Mouse (Mus musculus) forebrain, embryonic 15.5 days (tissue): ENCODE data around the gene Krt84. TPM values are rescaled to one million over a fixed set of nuclear protein-coding genes. Genes with fewer than 3 reads are reported as not detected.

Experiments used
- ATAC-seq: fragments of 200-750 bp; cut with Nextera tagmentation; replicated peaks from 2 replicates; pipeline ENCODE4 v1.8.0; 2017; ENCODE audit warnings: mild to moderate bottlenecking, moderate TSS enrichment, moderate library complexity
- H3K27ac ChIP-seq: fragments of 300-500 bp; sonication (generic); replicated peaks from 2 replicates; pipeline ENCODE4 v1.5.1; 2015; ENCODE audit warnings: mild to moderate bottlenecking, inconsistent platforms
- H3K27me3 ChIP-seq: fragments of 300-500 bp; sonication (generic); 2 replicates; pipeline ENCODE4 v1.6.1; 2015; ENCODE audit warnings: inconsistent platforms
- H3K36me3 ChIP-seq: fragments of 300-500 bp; sonication (generic); 2 replicates; pipeline ENCODE4 v1.6.1; 2015; ENCODE audit warnings: mild to moderate bottlenecking, inconsistent platforms
- H3K4me1 ChIP-seq: fragments of 300-500 bp; sonication (generic); 2 replicates; pipeline ENCODE4 v1.6.1; 2015; ENCODE audit warnings: inconsistent platforms
- H3K4me2 ChIP-seq: fragments of 300-500 bp; sonication (generic); replicated peaks from 2 replicates; pipeline ENCODE4 v1.6.1; 2015; ENCODE audit warnings: mild to moderate bottlenecking, inconsistent platforms
- H3K4me3 ChIP-seq: fragments of 300-500 bp; sonication (generic); 2 replicates; pipeline ENCODE4 v1.5.1; 2015; ENCODE audit warnings: mild to moderate bottlenecking, inconsistent platforms
- H3K9ac ChIP-seq: fragments of 300-500 bp; sonication (generic); replicated peaks from 2 replicates; pipeline ENCODE4 v1.6.1; 2015; ENCODE audit warnings: mild to moderate bottlenecking, inconsistent platforms
- H3K9me3 ChIP-seq: fragments of 300-500 bp; sonication (generic); 2 replicates; pipeline ENCODE4 v1.6.1; 2016; ENCODE audit warnings: inconsistent platforms
- WGBS: fragments of 180-500 bp; shearing (Covaris S2); methylation state at CpG from one replicate; pipeline ENCODE4 v1.1.7; 2015; ENCODE audit warnings: mixed read lengths; 5-methylcytosine and 5-hydroxymethylcytosine counted together
- polyA plus RNA-seq: library from polyadenylated mRNA; unstranded; fragments of >200 nt; fragmentation: Nextera tagmentation; extraction: Ambion mirVana; gene quantifications from 2 replicates; pipeline ENCODE4 v1.2.1, GENCODE M21; 2015

Krt84 gene
- polyA plus RNA-seq: not detected in 2 replicates

DNA sequence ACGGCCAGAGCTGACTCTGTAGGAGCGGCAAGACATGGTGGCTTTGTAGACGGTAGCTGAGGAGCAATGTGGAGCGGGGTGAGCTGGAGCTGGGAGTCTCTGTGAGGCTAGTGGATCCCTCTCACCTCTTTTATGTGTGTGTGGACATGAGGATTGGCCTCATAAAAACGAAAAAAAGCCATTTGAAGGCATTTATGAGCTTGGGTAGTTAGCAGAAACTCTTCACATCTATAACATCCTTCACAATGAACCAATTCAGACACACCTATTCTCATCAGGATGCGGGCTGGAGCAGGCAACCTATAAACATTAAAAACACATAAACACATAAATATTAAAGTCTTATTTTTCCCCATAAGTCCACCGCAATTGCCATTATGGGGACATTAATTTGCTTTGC lies at the start of gene Krt84:
Krt84 (minus strand) TSS at position 101 of the 400 bp plus-strand sequence.
- Histone ChIP-seq H3K27ac (no peak within 1 kb of the TSS), H3K36me3 (no peaks in the 10 kb centered on the region), H3K27me3 (no peaks in the 10 kb centered on the region), H3K4me3 (no peak within 1 kb of the TSS), H3K4me2 (no peak within 1 kb of the TSS), H3K9ac (no peak within 1 kb of the TSS), H3K9me3 (no peaks in the 10 kb centered on the region), H3K4me1 (no peaks in the 10 kb centered on the region)
- ATAC-seq: no peak
- 86% methylated on average over 7 of the region's 7 CpGs for WGBS

DNA sequence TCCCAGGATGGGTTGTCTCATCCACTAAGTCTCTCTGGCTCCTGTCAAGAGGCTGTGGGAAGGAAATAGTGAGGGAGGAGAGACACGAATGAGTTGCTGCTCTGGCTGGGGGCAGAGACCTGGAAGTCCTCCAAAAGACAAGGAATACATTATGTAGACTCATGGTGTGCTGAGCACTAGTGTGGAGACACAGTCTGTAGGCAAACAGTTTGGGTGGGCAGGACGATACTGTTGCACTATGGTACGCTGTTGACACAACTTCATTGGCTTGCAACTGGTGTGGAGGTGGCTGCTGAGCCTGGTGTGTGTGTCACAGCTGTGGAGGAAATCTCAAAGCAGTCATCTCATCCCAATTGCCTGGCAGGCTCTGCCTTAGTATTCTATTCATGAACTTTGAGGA lies 49.1 kb upstream of the Krt84 start:
- Histone ChIP-seq H3K9me3 (no peaks in the 10 kb centered on the region), H3K4me1 (no peaks in the 10 kb centered on the region), H3K36me3 (no peaks in the 10 kb centered on the region), H3K27ac (no peak overlapping the region), H3K27me3 (no peaks in the 10 kb centered on the region), H3K4me2 (no peak overlapping the region), H3K4me3 (no peak overlapping the region), H3K9ac (no peak overlapping the region)
- WGBS: 82% methylated on average over 3 of the region's 3 CpGs
- ATAC-seq: no peak

DNA sequence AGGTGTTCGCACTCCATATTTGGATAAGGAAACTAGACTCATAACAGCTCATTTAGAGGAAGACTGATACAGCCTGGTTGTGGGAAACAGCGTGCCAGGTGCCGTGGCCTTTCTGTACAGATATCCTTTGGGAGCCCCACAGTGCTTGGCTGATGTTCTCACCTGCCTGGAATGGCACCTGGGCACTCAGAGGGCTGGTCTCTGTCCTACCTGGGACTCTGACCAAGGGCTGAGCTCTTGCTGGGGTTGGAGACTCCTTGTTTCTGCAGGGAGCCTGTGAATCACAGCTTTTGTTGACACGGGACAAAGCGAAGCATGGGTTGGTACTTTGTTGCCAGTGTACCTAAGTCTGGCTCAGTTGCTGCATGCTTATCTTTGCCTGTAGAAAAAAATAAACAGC lies 42.9 kb upstream of the Krt84 start:
- H3K4me3 ChIP-seq: no peak overlapping the region
- H3K9me3 ChIP-seq: no peaks in the 10 kb centered on the region
- H3K27ac ChIP-seq: no peak overlapping the region
- no peaks in the 10 kb centered on the region for H3K36me3 ChIP-seq
- 91% methylated on average over 5 of the region's 5 CpGs for WGBS
- no peak overlapping the region for H3K4me2 ChIP-seq
- no peaks in the 10 kb centered on the region for H3K4me1 ChIP-seq
- ATAC-seq: no peak
- H3K9ac ChIP-seq: no peak overlapping the region
- no peaks in the 10 kb centered on the region for H3K27me3 ChIP-seq

DNA sequence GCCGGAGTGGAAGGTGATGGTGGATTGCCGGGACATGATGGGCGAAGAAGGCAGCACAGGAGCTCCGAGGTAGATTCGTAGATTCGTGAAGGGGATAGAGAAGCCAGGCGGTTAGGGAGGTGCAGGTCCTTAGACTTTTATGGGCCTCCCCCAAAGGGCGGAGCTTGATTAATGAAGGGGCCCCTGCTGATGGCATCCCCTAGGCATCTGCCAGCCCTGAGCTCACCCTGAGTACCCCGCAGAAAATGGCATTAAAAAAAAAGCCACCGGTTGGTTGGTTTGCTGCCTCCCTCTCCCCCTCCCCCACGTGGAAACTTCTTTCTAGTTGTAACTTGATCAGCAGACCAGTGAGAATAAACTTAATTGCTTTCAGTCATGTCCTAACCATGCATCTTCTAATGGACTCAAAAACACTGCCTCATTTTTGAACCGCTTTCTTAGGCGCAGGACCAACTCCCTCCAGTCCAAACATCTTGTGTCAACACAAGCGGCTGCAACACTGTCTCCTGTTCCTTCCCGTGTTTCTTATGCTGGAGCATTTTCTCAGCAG lies 41.3 kb upstream of the Krt84 start, which contains the start of gene Krt75:
Krt75 (minus strand) TSS at position 109 of the 550 bp plus-strand sequence.
- 67% methylated on average over 15 of the region's 15 CpGs for WGBS

DNA sequence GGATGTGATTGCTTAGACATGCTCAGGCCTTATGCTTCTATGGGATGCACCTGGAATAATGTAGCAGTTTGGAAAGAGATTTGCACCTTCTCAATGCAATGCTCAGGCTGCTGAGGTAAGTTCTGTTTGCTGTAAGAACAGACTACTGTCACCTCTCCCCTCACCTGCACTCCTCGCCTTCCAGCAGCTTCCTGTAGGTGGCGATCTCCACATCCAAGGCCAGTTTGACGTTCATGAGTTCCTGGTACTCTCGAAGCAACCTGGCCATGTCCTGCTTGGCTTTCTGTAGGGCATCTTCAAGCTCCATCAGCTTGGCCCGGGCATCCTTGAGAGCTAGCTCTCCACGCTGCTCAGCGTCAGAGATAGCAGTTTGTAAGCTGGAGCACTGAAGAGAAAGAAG lies 35.2 kb upstream of the Krt84 start:
- ATAC-seq: no peak
- no peaks in the 10 kb centered on the region for H3K4me1 ChIP-seq
- no peak overlapping the region for H3K27ac ChIP-seq
- no peaks in the 10 kb centered on the region for H3K27me3 ChIP-seq
- H3K4me3 ChIP-seq: no peak overlapping the region
- H3K9me3 ChIP-seq: no peaks in the 10 kb centered on the region
- no peaks in the 10 kb centered on the region for H3K36me3 ChIP-seq
- no peak overlapping the region for H3K9ac ChIP-seq
- WGBS: 49% methylated on average over 7 of the region's 7 CpGs
- H3K4me2 ChIP-seq: no peak overlapping the region

More for the DNA sequence above, 41.3 kb upstream of the Krt84 start, which contains the start of gene Krt75:
- Histone ChIP-seq H3K4me3 (no peak within 1 kb of the TSS), H3K4me2 (no peak within 1 kb of the TSS), H3K4me1 (no peaks in the 10 kb centered on the region), H3K9ac (no peak within 1 kb of the TSS), H3K9me3 (no peaks in the 10 kb centered on the region), H3K36me3 (no peaks in the 10 kb centered on the region), H3K27me3 (no peaks in the 10 kb centered on the region), H3K27ac (no peak within 1 kb of the TSS)
- no peak for ATAC-seq

DNA sequence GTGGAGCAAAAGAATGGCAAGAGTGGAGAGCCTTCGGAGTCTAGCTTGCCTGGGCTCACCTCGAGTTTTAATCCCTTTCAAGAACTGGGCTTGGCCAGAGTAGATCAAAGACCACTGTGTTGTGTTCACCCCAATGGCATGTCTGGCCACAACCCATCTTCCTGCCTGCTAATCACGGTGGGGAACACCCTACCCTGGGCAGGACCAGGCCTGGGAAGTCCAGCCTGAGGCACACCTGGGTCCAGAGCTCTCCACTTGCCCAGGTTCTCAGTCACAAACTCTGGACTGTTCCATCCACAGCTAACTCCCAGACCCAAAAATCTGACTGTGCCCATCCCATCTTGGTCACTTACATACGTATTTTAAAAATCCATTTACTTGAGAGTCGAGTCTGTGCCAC lies 30.2 kb upstream of the Krt84 start, which contains the start of gene Krt90:
Krt90 (minus strand) TSS at position 101 of the 400 bp plus-strand sequence.
- ATAC-seq: no peak
- WGBS: 69% methylated on average over 5 of the region's 5 CpGs
- no peaks in the 10 kb centered on the region for H3K36me3 ChIP-seq
- H3K27ac ChIP-seq: no peak within 1 kb of the TSS
- H3K4me2 ChIP-seq: no peak within 1 kb of the TSS
- H3K9me3 ChIP-seq: no peaks in the 10 kb centered on the region
- H3K4me3 ChIP-seq: no peak within 1 kb of the TSS
- H3K27me3 ChIP-seq: no peaks in the 10 kb centered on the region
- H3K4me1 ChIP-seq: no peaks in the 10 kb centered on the region
- H3K9ac ChIP-seq: no peak within 1 kb of the TSS

DNA sequence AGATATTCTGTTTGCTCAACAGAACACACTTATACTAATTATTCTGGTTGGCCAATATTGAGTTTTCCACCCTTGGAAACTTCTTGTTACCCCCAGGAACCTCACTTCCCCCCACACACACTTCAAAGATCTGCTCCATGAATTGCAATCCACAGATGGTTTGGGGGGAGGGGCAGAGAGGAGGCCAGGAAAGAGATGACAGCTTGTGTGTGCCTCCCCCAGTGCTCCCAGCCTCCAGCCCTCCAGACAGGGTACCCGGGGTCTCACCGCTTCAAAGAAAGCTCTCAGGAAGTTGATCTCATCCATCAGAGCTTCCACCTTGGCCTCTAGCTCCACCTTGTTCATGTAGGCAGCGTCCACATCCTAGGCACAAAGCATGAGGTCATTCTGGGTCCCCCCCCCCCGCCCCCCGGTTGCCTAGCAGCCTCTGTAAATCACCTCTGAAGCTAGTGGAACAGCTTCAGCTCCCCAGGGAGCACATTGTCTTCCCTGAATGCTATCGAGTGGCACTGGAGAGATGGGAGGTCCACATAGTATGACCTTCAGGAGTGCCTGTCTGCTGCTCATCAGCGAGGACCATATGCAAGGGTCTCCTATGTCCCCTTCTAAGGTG lies 25.5 kb upstream of the Krt84 start:
- H3K36me3 ChIP-seq: no peaks in the 10 kb centered on the region
- no peak overlapping the region for H3K4me3 ChIP-seq
- no peaks in the 10 kb centered on the region for H3K27me3 ChIP-seq
- no peaks in the 10 kb centered on the region for H3K9me3 ChIP-seq
- H3K4me1 ChIP-seq: peaks cover 4% of the 10 kb centered on the region; the same call in 1 of the 2 replicates
- H3K9ac ChIP-seq: no peak overlapping the region
- no peak for ATAC-seq
- 14% methylated on average over 7 of the region's 7 CpGs for WGBS
- no peak overlapping the region for H3K27ac ChIP-seq
- H3K4me2 ChIP-seq: no peak overlapping the region

DNA sequence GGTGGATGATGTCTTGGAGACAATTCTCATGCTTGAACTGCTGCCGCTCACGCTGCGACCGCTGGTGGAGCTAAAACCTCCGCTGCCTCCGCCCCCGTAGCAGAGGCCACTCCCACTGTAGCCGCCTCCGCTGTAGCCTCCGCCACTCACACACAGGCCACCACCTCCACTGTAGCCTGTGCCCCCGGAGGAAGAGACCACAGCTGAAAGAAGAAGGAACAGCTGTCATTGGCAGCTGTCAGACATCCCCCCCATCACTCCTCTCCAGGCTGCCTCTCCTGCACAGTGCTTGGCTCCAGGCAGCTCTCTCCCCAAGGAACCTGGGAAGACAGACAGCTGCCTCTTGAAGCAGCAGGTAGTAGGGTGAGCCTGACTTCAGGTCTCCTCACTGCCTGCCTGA lies 20.5 kb upstream of the Krt84 start:
- Histone ChIP-seq H3K27ac (no peak overlapping the region), H3K4me2 (peak overlapping the region; percentile 24; the same call in 1 of the 2 replicates), H3K4me1 (peaks cover 8% of the 10 kb centered on the region; the same call in 1 of the 2 replicates), H3K9me3 (no peaks in the 10 kb centered on the region), H3K4me3 (no peak overlapping the region), H3K9ac (no peak overlapping the region), H3K36me3 (no peaks in the 10 kb centered on the region), H3K27me3 (no peaks in the 10 kb centered on the region)
- 0 out of 2 replicates have a peak, but pooled peaks have one; percentile 61 for ATAC-seq
- WGBS: 0% methylated on average over 11 of the region's 11 CpGs

DNA sequence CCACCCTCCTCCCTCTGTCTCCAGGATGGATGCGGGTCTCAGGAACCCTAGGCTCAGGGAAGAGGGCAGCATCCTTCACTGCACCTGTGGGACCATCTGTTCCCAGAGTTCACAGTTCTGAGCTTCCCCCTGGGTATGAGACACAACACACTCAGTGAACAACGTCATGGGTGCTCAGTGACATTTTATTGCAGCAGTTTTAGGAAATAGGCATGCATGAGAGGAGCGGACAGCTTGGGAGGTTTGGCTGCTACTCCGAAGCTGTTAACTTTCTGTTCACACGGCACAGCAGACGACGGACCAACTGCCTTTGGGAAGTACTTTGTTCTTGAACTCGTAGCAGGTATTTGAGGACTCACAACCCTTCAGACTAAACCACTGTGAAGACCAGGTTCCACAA lies 19.6 kb upstream of the Krt84 start:
- Histone ChIP-seq H3K4me3 (no peak overlapping the region), H3K4me1 (peaks cover 8% of the 10 kb centered on the region; the same call in 1 of the 2 replicates), H3K9ac (no peak overlapping the region), H3K9me3 (no peaks in the 10 kb centered on the region), H3K36me3 (no peaks in the 10 kb centered on the region), H3K27me3 (no peaks in the 10 kb centered on the region), H3K27ac (no peak overlapping the region), H3K4me2 (no peak overlapping the region)
- ATAC-seq: no peak
- 79% methylated on average over 8 of the region's 8 CpGs for WGBS

DNA sequence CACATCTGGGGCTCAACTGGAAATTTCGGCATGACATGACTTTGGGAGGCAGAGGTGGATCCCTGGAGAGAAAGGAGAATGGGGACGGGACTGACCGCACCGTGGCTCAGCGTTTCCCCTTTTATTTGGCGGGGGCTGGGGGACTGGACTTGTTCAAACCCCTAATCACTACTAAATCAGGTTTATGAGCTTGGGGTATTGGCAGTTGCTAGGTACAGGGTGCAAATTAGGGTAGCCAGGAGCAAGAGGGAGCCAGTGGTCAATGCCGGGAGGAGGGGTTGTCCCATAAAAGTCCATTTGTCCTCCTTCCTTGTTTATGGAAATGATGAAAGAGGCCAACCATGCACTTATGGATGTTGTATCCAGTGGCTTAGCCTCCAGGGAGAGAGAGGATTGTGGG lies 17.9 kb upstream of the Krt84 start, which contains the start of gene Krt82:
Krt82 (minus strand) TSS at position 101 of the 400 bp plus-strand sequence.
- Histone ChIP-seq H3K4me1 (peaks cover 8% of the 10 kb centered on the region; the same call in 1 of the 2 replicates), H3K9me3 (no peaks in the 10 kb centered on the region), H3K36me3 (no peaks in the 10 kb centered on the region), H3K4me2 (no peak within 1 kb of the TSS), H3K27ac (no peak within 1 kb of the TSS), H3K4me3 (no peak within 1 kb of the TSS), H3K27me3 (no peaks in the 10 kb centered on the region), H3K9ac (no peak within 1 kb of the TSS)
- WGBS: 78% methylated on average over 7 of the region's 7 CpGs
- no peak for ATAC-seq

DNA sequence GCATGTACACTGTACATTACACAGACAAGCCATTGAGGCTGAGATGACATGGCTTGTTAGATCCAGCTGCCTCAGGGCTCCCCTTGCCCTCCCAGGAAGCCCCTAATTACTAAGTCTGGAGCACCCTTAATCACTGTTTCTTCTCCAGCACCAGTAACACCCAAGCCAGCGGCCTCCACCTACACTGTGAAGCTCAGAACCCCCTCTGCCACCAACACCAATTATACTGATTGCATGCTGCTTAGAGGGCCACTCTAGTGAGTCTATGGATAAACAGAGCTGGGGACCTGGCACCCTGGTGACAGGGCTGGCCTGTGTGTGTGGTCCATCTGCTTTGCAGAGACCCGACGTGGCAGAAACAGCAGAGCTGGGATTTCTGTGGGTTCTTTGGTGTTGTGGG lies 11.9 kb upstream of the Krt84 start:
- no peak overlapping the region for H3K27ac ChIP-seq
- H3K27me3 ChIP-seq: no peaks in the 10 kb centered on the region
- 38% methylated on average over 3 of the region's 3 CpGs for WGBS
- H3K4me2 ChIP-seq: no peak overlapping the region
- H3K4me3 ChIP-seq: no peak overlapping the region
- H3K9me3 ChIP-seq: no peaks in the 10 kb centered on the region
- H3K9ac ChIP-seq: no peak overlapping the region
- no peaks in the 10 kb centered on the region for H3K4me1 ChIP-seq
- no peaks in the 10 kb centered on the region for H3K36me3 ChIP-seq
- no peak for ATAC-seq

DNA sequence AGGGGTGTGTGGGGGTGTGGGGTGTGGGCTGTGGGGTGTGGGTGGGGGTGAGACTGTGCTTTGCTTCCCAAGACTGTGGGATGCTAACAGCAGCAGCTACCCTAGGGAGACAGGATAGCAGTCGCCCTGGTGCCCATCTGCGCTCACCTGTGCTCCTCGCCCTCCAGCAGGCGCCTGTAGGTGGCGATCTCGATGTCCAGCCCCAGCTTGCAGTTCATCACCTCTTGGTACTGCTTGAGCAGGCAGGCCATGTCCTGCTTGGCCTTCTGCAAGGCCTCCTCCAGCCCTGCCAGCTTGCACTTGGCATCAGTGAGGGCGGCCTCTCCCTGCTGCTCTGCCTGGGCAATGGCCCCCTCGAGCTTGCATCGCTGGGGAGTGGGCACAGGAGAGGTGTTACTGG lies 9.9 kb upstream of the Krt84 start:
- Histone ChIP-seq H3K36me3 (no peaks in the 10 kb centered on the region), H3K27ac (no peak overlapping the region), H3K9me3 (no peaks in the 10 kb centered on the region), H3K4me2 (no peak overlapping the region), H3K27me3 (no peaks in the 10 kb centered on the region), H3K9ac (no peak overlapping the region), H3K4me3 (no peak overlapping the region), H3K4me1 (no peaks in the 10 kb centered on the region)
- no peak for ATAC-seq
- 53% methylated on average over 9 of the region's 9 CpGs for WGBS

DNA sequence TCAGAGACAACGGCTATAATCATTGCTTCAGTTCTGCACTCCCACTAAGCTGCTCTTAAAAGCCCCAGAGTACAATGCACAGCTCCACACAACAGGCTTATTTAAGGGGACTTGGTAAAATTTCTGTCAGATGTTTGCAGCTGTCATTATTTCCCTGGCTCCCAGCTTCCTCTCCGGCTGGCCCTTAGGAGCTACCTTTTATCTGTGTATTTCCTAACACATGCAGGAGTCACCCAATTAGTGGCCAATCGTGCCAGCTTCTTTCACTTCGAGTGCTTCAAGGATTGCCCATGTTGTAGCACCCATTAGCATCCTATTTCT lies 5.9 kb upstream of the Krt84 start:
- 33% methylated on average over 4 of the region's 4 CpGs for WGBS
- H3K27ac ChIP-seq: no peak overlapping the region
- no peak overlapping the region for H3K9ac ChIP-seq
- H3K4me3 ChIP-seq: no peak overlapping the region
- H3K4me1 ChIP-seq: no peaks in the 10 kb centered on the region
- no peak overlapping the region for H3K4me2 ChIP-seq
- no peaks in the 10 kb centered on the region for H3K9me3 ChIP-seq
- ATAC-seq: no peak
- no peaks in the 10 kb centered on the region for H3K36me3 ChIP-seq
- no peaks in the 10 kb centered on the region for H3K27me3 ChIP-seq
